Mouse (Mus musculus) T-helper 1 cell (primary cell): ENCODE results near the gene Apoc1.
"Not testable (repeated sequence)": the region's sequence is repeated elsewhere in the genome, so short reads cannot be mapped to it uniquely, and the experiment has no call there.

Experiments
- in situ Hi-C: fragments of 300-600 bp; cut with MboI, MseI; formaldehyde crosslinking; loops from one replicate; pipeline ENCODE4 v1.15.1; 2025; ENCODE audit warnings: high pct_unique_total_duplicates

Gene Apoc1

DNA sequence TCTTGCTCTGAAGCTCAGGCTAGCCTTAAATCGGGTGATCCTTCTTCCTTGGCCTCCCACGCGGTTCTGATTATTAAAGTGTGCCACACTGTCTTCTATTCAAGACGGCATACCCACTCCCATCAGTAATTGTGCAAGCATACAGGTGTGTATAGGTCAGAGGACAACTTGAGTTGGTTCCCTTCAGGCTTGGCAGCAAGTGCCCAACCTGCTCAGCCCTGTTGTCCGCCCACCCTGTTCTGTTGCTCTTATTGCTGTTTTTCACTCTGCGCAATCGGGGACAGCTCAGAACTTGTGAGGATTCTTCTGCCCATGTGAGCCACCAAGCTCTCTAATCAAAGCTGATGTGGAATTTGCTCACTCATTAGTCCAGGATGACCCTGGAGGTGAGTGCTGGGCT lies 12.8 kb upstream of the Apoc1 start:
- in situ Hi-C loops, result no loop called here

DNA sequence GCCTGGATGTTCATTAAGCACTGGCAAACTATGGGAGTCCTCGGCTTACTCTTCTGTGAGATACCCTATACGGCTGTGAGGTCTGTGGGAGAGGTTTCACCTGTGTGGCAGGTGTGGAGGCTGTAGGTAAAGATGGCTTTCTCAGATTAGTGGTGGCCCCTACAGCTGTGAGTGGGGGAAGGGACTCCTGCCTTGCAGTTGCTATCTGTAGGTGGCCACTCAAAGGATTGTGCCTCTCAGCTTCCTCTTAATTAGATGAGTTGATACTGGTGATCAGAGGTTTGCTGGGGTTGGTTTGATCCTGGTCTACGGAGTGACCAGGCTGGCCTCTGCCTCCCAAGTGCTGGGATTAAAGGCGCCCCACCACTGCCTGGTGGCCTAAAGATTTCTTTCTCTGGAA lies 12.0 kb upstream of the Apoc1 start:
- in situ Hi-C loops, result no loop called here

DNA sequence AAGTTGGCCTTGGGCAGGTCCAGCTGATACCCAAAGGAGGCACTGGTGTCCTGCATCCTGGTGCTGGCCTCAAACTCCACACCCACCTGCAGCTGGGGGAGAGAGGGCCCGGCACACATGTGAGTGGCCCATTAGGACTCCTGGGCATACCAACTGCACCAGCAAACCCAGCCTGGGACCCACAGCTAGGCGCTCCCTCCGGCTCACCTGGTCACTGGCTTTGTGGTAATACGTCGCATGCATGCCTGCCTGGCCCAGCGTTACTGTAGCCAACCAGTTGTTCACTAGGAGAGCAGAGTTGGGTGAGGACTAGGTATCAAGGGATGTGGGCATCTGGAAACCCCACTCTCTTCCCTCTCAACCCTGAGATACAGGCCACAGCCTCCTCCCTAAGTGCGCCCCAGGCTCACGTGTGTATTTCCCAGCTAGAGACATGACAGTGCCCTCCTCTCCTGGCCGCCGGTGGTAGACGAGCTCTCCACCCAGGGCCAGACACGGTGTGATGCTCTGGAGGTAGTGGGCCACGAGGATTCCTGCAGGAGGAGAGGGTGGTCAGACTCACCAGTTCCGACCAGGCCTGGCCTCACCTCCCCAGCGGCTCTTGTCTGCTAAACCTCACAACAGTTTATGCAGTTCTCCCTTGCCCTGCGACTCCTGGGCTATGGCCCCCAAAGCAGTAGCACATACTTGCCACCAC lies 10.5 kb upstream of the Apoc1 start:
- in situ Hi-C loops, result no loop called here

DNA sequence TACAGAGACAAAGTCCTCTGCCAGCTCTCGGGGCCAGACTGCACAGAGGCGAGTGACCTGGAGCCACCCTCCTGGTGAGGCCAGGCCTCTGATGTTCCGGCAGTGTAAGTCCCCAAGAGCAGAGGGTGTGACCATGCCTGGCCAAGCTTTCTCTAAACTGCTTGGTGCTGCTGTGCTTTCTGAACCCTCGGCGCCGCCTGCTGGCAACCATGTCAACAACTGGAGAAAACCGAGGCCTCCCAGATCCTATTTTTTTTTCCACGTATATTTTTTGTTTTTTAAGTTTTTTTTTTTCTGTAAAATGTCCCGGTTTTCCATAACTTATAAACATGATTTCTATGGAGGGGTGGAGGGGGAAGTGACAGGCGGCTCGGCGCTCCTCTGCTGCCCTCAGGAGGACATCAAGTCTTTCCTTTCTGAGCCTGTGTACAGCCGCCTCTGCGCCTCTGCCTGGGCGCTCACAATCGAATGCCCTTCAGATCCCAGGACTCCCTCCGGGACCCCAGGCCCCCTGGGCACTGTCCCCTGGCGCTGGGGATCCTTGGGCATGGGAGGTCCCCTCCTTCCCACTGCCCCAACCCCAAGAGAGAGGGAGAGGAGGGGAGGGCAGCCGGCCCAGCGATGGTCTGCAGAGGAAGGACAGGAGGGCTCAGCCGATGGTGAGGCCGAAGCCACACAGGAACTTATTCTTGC lies 8.8 kb upstream of the Apoc1 start:
- in situ Hi-C loops, result no loop called here

DNA sequence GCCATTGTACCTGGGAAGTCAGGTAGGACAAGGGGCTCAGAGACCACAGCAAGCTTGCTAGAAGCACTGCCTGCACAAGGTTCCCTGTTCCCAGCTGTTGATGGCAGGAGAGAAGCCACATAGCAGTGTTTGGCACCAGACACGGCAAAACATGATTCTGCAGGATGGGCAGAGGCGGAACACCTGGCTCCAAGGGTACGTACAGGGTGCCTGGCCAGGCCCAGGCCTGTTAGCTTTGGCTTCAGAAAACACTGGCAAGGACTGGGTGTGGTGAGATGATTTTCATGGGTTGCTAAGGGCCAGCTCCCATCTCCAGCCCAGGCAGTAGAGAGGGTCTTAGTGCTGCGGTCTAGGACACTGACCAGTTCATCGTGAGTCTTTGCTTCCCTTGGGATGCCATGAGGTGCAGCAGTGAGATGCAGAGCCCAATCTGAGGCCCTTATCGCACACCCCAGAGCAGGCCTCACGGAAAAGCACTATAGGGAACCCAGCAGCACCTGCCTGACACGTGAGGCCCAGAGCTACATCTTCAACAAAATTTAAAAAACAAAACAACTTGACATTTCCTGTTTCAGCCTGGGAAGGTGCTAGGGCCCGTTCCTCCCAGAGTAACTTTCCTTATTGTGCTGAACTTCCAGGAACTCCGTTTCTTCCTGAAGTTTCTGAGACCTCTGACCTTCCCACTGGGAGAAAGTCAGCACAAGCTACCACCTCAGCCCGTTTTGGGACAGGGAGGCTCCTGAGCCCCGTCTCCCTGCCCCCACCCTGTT lies 8.0 kb upstream of the Apoc1 start:
- in situ Hi-C loops, result no loop called here

DNA sequence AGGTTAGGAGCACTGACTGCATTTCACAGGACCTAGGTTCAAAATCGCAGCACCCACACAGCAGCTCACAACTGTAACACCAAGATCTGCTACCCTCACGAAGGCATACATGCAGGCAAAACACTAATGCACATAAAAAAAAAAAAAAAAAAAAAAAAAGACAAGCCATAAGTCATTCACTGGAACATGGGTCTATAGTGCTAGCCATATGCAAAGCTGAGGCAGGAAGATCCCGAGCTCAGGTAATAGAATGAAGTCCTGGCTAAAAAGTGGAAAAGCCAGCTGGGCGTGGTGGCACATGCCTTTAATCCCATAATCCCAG lies 7.3 kb upstream of the Apoc1 start:
- in situ Hi-C loops, result no loop called here

DNA sequence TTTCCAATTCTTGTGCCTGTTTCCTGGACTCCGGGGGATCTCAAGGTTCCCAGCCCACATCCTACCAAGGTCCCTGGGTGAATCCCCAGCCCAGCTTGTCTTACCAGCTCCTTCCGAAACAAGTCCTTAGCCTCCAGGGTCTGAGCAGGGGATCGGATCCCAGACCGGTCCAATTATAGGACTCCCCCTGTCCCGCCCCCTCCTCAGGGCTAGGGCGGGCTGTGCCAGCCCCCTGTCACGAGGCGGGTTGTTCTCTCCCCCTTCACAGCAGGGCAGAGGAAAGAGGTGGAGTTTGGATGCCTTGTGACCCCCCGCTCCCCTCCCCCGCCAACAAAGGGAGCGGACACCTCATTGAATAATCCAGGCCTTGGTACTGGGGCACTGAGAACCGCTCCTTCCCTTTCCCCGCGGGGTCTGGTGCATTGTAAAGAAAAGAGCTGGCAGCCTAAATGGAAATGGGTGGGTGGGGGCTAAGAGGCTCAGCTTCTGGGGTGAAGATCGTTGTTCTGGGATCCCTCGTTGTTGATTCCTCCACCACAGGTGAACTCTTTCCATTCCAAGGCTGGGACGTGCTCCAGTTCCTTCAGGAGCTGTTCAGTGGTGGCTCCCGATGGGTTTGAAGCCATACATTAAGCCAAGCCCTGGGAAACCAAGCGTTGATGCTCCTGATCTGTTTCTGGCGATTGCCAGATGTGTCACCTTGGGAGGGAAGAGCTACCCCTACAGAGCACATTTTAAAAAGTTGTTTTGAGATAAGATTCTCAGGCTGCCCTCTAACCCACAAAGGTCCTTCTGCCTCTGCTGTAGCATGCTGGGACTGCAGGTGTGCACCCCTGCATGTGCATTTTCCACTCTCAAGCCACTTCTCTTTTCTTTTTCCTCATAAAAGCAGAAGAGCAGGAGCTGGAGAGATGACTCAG lies 6.7 kb upstream of the Apoc1 start, which contains the start of gene Apoe:
Gene Apoe, minus strand, starts transcription at position 282 of the 920 bp plus-strand sequence.
- in situ Hi-C loops, result no loop called here

DNA sequence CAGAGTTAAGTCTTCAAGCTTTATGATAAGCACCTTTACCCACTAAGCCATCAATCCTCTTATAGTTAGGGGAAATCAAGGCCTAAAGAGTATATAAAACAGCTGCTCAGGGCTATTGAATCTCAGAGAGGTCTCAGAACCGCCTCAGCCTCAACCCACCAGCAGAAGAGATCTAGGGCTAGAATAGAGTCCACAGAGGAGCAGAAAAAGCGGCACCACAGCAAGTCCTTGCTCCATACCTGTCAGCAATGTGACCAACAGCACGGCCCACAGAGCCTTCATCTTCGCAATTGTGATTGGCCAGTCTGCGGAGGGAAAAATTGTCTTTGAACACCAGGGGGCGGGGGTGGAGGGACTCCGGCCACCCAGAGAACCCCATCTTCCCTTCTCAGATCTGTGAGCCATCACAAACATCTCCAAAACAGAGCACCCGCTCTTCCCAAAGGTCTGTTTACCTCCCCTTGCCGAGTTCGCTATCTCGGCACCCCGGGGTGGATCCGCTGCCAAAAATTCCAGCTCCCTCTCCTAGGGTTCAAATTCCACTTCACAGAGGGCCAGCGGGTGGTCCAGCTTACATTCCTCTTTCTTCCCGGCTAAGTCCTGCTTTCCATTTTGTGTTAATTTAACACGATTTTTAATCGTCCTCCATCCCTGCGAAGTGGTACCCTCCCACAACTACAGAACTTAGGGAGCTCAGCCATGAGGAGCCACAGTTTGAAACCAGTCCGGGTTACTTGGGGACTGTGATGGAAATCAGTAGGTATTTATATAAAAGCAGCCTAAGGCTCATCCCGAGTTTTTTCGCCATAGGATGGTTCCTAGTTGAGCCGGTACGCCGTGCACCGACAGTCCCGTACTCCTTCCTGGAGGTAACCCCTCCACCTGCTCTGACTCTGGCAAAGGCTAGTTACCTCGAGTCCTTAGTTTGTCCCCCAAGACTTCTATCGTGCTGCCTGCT lies 5.8 kb upstream of the Apoc1 start:
- in situ Hi-C loops, result no loop called here

DNA sequence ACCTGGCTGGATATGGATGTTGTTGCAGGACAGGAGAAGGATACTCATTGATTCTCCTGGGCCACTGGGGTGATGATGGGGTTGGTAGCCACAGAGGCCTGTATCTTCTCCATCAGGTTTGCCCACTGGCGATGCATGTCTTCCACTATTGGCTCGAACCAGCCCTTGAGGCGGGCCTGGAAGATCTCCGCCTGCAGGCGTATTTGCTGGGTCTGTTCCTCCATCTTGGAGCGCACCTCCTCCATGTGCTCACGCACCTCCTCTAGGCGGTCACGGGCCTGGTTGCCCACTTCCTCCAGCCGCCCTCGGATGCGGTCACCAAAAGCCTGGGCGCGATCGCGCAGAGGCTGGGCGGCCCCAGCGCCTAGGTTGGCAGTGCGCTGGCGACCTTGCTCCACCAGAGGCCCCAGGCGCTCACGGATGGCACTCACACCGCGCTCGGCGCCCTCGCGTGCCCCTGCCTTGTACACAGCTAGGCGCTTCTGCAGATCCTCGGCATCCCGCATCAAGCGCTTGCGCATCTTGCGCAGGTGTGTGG lies 3.9 kb upstream of the Apoc1 start:
- in situ Hi-C loops, result no loop called here

DNA sequence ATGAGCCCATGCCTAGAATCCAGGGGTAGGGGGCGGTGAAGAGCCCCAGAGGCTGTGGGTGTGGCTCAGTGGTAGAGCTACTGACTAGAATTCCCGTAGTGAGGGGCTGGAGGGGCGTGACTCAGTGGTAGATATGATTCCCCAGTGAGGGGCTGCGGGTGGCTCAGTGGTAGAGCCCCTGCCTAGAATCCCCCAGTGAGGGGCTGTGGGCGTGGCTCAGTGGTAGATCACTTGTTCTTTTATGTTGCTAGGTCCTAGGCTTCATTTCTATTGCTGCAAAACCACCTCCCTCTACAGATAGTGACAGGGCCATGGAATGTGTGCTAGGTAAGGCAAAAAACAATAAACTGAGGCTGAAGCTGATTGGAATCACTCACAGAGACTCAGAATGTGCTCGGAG lies 3.4 kb upstream of the Apoc1 start:
- in situ Hi-C loops, result no loop called here

DNA sequence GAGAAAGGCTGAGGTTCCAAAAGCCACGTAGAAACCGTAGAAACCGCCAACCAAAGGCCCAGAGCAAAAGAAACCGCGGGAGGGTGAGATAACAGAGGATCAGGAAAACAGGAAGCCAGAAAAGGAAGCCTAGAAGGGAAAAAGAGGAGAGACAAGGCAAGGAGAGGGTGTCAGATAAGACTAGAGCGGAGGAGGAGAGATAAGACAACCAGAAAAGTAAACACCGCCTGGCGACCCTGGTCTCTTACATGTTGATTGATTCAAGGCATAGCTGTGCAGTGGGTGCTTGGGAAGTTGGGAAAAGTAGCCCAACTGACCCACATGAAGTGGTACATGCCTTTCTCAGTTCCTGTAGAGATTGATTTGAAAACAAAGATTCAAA lies 2.7 kb upstream of the Apoc1 start:
- in situ Hi-C loops, result no loop called here

DNA sequence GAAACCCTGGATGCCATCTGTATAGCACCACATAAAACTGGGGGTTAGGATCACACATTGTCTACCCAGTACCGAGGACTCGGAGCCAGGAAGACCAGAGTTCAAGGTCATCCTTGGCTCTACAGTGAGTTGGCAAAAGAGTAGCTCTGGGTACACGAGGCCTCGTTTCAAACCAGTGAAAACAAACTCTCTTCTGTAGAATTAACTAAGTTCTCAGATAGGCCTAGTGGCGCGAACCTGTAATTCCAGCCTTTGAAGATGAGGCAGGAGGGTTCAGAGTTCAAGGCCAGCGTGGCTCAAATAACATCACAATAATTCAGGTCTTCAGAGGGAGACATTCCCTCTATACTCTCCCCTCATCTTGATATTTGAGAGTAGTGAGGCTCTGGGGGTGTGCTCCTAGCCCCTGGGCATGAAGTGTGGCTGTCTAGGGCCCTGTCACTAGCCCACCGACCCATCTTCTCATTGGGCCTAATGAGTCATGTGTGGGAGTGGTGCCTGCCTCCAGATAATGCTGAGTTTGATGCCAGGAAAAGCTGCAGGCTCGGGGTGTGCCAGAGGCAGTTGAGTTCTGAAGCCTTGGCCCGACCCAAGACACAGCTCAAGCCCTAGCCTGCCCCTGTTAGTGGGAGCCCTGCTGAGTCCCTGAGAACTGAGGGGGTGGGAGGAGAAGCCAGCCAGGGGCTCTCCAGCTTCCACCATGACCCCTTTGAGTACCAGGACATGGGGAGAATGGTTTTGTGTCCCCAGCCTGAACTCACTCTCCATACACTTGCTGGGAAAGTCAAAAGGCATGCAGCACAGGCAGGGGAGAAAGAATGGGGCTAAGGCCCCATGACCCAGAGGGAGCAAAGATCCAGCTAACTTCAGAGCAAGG lies 2.1 kb upstream of the Apoc1 start:
- in situ Hi-C loops, result no loop called here

DNA sequence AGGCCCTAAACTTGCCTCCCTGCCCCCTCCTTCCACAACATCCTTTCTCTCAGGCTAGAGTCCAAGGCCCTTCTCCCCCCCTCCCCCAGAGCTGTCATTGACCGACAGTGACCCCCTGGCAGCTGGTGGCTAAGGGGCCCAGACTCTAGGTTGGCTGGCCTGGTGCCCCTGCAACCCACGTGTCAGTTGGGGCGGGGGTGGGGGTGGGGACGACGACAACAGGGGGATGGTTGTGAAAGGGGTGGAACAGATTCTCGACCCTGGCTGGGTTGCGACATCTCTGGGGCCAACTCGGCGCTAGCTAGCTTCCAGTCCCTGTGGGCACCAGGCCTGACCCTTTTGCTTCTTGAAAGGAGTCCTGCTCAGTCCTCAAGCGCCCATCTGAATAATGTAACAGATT lies 961 bp upstream of the Apoc1 start:
- in situ Hi-C loops, result no loop called here

DNA sequence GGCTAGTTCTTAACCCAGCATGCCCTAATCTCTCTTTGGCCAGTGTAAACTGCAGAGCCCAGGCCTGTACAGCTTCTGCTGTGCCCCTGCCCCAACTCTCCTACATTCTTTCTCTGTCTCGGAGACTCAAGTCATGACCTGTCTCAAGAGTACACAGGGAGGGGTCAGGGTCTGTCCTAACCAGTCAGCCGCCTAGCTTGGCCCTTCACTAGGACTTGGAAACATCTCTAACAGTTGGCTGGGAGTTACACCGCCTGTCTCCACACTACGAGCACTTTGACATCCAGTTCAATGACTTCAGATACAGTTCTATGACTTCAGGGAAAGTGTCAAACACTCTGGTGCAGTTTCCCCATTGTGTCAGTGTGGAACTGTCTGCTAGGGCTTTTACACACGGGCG lies 1.0 kb downstream of the Apoc1 start:
- in situ Hi-C loops, result no loop called here

DNA sequence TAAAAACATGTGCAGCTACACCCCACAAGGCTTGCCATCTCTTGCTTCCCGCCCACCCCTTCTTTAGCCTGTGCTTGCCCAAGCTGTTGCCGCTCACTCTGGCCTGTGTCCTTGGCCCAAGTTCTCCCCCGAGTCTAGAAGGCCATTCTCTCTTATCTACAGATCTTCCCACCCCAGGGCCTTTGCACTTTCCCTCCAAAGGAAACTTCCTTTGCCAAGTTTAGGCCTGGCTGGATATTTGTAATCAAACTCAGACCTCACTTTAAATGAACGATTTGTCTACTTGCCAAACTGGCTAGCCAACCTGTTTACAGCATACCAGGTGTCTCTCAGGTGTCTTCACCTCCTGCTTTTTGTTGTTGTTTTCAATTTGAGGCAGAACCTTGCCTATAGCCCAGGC lies 1.6 kb downstream of the Apoc1 start:
- in situ Hi-C loops, result no loop called here

DNA sequence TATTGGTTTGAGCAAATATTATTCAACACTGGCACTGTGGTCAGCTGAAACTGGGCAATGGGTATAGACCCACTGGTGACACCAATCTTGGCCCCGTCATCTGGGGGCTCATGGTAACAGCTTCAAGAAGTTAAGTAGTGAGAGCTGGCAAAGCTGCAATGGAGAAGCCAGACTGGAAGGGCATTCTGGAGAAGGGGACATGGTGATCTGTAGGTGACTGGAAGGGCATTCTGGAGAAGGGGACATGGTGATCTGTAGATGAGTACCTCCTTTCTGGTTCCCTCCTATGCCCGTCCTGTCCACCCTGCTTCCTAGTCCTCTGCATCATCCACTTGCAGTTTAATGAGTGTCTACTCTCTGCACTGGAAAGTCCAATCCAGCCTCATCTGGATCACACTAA lies 3.8 kb downstream of the Apoc1 start:
- in situ Hi-C loops, result no loop called here

DNA sequence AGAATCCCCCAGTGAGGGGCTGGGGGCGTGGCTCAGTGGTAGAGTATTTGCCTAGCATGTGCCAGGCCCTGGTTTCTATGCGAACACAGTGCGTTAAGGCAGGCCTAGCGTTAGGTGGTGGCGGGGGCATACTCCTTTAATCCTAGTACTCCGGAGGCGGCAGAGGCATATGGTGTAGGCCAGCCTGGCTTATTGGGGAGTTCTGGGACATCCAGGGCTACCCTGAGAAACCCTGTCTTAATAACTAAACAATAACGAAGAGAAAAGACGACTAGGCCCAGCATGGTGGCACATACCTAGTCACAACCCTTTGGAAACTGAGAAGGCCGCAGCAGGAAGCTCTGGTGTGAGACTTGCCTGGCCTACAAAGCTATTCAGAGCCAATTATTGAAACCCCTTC lies 4.4 kb downstream of the Apoc1 start:
- in situ Hi-C loops, result no loop called here

DNA sequence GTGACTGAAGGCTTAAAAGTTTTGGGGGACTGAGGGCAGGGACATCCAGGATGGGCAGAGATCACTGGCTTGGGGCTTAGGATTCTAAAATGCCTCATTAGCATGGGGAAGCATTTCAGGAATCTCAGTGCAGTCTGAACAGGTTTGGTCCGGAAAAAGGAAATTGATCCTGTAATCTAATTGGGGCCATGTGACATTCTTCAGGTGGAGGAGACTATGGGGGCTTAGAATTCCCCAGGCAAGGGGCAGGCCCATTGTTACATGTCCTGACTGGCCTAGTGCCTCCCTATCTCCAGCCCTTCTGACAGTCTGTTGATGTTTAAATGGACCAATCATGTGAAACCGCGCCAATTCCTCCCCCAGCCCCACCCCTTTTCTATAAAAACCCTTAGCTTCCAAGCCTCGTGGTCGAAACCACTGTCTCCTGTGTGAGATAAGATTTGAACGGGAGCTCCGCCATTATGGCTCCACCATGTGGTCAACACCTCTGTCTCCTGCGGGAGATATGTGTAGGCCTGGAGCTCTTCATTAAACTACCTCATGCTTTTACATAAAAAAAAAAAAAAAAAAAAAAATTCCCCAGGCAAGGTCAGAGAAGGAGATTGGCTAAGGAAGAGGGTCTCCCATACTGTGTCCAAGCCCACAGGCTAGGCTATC lies 5.4 kb downstream of the Apoc1 start:
- in situ Hi-C loops, result not testable (repeated sequence)

DNA sequence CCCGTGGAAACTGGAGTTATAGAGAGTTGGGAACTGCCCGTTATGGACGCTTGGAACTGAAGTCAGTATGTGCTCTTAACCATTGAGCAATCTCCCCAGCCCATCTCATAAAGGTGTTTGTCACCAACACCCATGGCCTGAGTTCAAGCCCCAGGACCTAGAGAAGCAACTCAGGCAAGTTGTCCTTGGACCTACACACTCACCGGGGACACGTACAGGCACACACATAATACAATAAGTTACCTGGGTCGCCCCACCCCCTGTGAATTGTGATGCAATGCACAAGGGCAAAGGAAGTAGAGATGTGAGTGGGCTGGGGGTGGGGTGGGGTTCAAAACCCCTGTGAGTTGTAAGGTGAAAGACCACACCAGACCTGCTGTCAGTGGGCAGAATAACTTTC lies 5.9 kb downstream of the Apoc1 start:
- in situ Hi-C loops, result no loop called here
